Mouse (Mus musculus) midbrain, postnatal 0 days (tissue): ENCODE data around the gene Nrip2. TPM values are rescaled to one million over a fixed set of nuclear protein-coding genes. Genes with fewer than 3 reads are reported as not detected.

ENCODE experiments used
- ATAC-seq: fragments of 200-750 bp; cut with Nextera tagmentation; 2 replicates; pipeline ENCODE4 v1.8.0; 2017; ENCODE audit warnings: moderate number of reproducible peaks, mild to moderate bottlenecking, moderate TSS enrichment, moderate library complexity; ENCODE audit not compliant: low FRiP score
- DNase-seq: peaks from one replicate; pipeline ENCODE4 v3.0.0-alpha.2; 2015; ENCODE audit warnings: low spot score
- H3K27ac ChIP-seq: fragments of 300-500 bp; sonication (generic); 2 replicates; pipeline ENCODE4 v1.5.1; 2014; ENCODE audit warnings: low read depth, mild to moderate bottlenecking, low read length, mixed read lengths
- H3K27me3 ChIP-seq: fragments of 300-500 bp; sonication (generic); 2 replicates; pipeline ENCODE4 v1.6.1; 2014; ENCODE audit warnings: low read length, control low read depth, mixed read lengths; ENCODE audit not compliant: insufficient read depth
- H3K36me3 ChIP-seq: fragments of 300-500 bp; sonication (generic); 2 replicates; pipeline ENCODE4 v1.6.1; 2014; ENCODE audit warnings: low read length, control low read depth, mixed read lengths; ENCODE audit not compliant: insufficient read depth
- H3K4me1 ChIP-seq: fragments of 300-500 bp; sonication (generic); 2 replicates; pipeline ENCODE4 v1.6.1; 2014; ENCODE audit warnings: mild to moderate bottlenecking, control low read depth, antibody characterized with exemption, low read length, mixed read lengths; ENCODE audit not compliant: insufficient read depth
- H3K4me2 ChIP-seq: fragments of 300-500 bp; sonication (generic); 2 replicates; pipeline ENCODE4 v1.6.1; 2014; ENCODE audit warnings: low read depth, mild to moderate bottlenecking, low read length, mixed read lengths; ENCODE audit not compliant: poor library complexity, severe bottlenecking
- H3K4me3 ChIP-seq: fragments of 300-500 bp; sonication (generic); 2 replicates; pipeline ENCODE4 v1.5.1; 2014; ENCODE audit warnings: low read depth, mild to moderate bottlenecking, low read length, moderate library complexity
- H3K9ac ChIP-seq: fragments of 300-500 bp; sonication (generic); replicated peaks from 2 replicates; pipeline ENCODE4 v1.6.1; 2014; ENCODE audit warnings: mild to moderate bottlenecking, low read length, moderate library complexity, mixed read lengths; ENCODE audit not compliant: poor library complexity, severe bottlenecking
- H3K9me3 ChIP-seq: fragments of 300-500 bp; sonication (generic); 2 replicates; pipeline ENCODE4 v1.6.1; 2016; ENCODE audit warnings: low read length, control low read depth
- CTCF ChIP-seq: IDR thresholded peaks from 2 replicates; pipeline ENCODE4 v1.5.1; 2016; ENCODE audit warnings: antibody characterized with exemption, mild to moderate bottlenecking
- WGBS: fragments of 180-500 bp; shearing (Covaris S2); extraction: QIAGEN DNeasy Blood & Tissue Kit; methylation state at CpG from one replicate; pipeline ENCODE4 v1.1.7; 2014; 5-methylcytosine and 5-hydroxymethylcytosine counted together
- polyA plus RNA-seq: library from polyadenylated mRNA; unstranded; fragments of >200 nt; fragmentation: Nextera tagmentation; extraction: Ambion mirVana; gene quantifications from 2 replicates; pipeline ENCODE4 v1.2.1, GENCODE M21; 2015
- total RNA-seq: library from RNA; depleted of rRNA; stranded (reverse); fragments of >200 nt; gene quantifications from 2 replicates; pipeline ENCODE4 v1.2.3, GENCODE M21; 2014

The Nrip2 gene
- total and polyA plus RNA-seq, 2 experiments from 2014 or later, result 11.6 to 13.0 TPM

DNA sequence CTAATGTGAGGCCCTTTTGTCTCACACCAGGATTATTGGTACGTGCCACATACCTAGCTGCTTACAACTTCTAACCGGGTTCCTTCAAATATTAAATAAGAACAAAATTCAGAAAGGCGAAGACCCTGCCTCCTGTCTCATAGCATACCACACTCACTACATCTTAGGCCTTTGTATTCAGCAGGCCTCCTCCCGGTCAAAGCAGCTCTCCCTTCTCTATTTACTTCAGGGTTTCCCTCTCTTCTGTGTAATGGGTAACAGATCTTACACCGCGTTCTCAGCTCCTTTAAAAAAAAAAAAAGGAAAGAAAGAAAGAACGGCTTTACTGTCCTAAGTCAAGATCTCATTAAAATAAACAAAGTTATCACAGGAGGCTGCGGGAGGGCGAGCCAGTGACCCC is 37.2 kb upstream of the Nrip2 start:
- Histone ChIP-seq H3K4me3 (peak overlapping the region; percentile 90), H3K9me3 (no peaks in the 10 kb centered on the region), H3K36me3 (0 out of 2 replicates have a peak, but pooled peaks cover 5% of the 10 kb centered on the region), H3K9ac (peak overlapping the region; percentile 84), H3K4me2 (peak overlapping the region; percentile 100), H3K4me1 (peaks cover 8% of the 10 kb centered on the region; the same call in 1 of the 2 replicates), H3K27me3 (no peaks in the 10 kb centered on the region), H3K27ac (peak overlapping the region; percentile 78)
- WGBS, result 17% methylated on average over 9 of the region's 9 CpGs
- TF ChIP-seq CTCF, result no peak
- DNase-seq (no peak), ATAC-seq (no peak)

DNA sequence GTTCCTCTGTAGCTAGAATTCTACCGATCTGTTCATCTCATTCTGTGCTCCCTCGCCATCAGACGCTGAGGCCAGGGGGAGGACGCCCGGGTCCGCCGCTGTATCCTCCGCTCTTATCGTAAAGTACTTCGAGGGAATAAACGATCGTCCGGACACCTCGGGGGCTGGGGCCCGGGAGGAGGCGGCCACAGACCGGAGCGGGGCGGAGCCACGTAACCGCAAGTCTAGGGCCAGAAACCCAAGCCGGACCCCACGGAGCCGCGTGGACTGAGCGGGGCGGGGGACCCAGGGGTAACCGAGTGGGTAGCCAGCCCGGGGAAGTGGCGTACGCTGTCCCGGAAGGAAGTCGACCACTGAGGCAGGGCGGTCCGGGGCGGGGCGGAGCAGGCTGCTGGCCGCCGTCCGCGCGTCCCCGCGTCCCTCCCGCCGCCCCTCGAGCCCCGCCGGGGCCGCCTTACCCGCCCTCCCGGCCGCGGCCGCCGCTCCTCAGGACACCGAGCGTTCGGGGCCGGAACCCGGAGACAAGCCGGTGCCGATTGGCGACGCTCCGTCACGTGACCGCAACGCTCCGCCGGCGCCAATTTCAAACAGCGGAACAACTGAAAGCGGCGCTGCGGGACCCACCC is 36.6 kb upstream of the Nrip2 start, which contains the start of the genes Rhno1 and Foxm1:
Rhno1 (minus strand) TSS at position 531 of the 626 bp plus-strand sequence.
Foxm1 (plus strand) TSS at position 587 of the 626 bp plus-strand sequence.
- peak within 1 kb of the TSS; percentile 100 for H3K4me2 ChIP-seq
- WGBS, result under 1% methylated on average over 60 of the region's 76 CpGs
- DNase-seq (peak; percentile 84), ATAC-seq (peak; percentile 85)
- no peaks in the 10 kb centered on the region for H3K27me3 ChIP-seq
- peak within 1 kb of the TSS; percentile 78 for H3K27ac ChIP-seq
- peak within 1 kb of the TSS; percentile 90 for H3K4me3 ChIP-seq
- H3K4me1 ChIP-seq, result peaks cover 8% of the 10 kb centered on the region; the same call in 1 of the 2 replicates
- no peak for TF ChIP-seq CTCF
- peak within 1 kb of the TSS; percentile 84 for H3K9ac ChIP-seq
- H3K9me3 ChIP-seq, result no peaks in the 10 kb centered on the region
- H3K36me3 ChIP-seq, result 0 out of 2 replicates have a peak, but pooled peaks cover 4% of the 10 kb centered on the region

DNA sequence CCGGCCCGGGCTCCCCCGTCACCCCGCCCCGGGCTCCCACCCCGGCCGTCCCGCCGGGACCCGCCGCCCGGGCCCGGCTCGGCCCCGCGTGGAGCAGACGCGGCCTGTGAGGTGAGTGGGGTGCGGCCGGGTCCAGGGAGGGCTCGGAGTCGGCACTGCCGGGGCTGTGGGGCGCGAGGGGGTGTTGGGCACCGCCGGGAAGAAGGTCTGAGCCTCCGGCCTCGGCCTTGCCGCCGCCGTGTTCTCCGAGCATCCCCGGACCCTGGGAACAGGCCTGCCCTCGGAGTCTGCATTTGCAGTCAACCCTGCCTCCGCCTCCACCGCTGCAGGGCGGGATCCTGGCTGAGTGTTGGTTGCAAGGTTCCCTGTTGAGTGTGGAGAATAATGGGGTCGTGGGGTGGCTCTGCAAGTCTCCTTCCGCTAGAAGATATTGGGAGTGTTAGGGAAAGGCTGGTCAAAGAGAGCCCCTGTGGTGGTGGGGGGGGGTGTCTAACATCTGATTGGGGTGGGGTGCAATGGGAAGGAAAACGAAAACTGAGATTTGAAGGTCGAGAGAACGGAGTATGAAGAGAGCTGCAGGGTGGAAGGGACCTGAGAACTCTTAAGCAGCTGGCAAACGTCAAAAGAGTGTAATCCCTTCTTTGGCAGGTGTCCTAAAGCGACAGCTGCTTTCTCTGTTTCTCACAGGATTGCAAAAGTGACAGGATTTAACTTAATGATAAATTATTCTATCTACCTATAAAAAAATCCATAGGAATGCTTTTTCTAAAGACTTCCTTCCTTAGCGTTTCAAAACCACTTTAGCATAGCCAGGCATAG is 35.9 kb upstream of the Nrip2 start:
- Histone ChIP-seq H3K4me3 (peak overlapping the region; percentile 90), H3K27me3 (no peaks in the 10 kb centered on the region), H3K36me3 (no peaks in the 10 kb centered on the region), H3K4me2 (peak overlapping the region; percentile 100), H3K9me3 (no peaks in the 10 kb centered on the region), H3K9ac (peak overlapping the region; percentile 84), H3K27ac (no peak overlapping the region), H3K4me1 (peaks cover 8% of the 10 kb centered on the region; the same call in 1 of the 2 replicates)
- ATAC-seq (peak; percentile 31; the same call in 1 of the 2 replicates), DNase-seq (no peak)
- no peak for TF ChIP-seq CTCF
- 1% methylated on average over 35 of the region's 46 CpGs for WGBS

DNA sequence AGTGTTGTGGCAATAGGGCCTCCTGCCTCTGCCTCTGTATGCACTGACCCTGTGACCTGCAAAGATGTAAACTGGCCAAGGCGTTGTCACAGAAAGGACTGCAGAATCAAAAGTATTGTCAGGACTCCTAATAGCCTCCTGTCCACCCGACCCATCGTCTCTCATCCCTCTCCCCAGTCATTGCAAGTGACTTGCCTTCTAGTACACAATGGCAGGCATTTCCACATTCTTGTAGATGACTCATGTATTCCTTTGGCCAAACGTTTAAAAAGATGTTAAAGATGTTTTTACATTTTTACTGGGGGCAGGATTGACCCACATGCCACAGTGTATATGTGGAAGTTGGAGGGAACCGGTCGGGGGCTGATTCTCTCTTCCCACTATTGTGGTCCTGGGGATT is 34.4 kb upstream of the Nrip2 start:
- Histone ChIP-seq H3K9ac (no peak overlapping the region), H3K4me2 (no peak overlapping the region), H3K27me3 (no peaks in the 10 kb centered on the region), H3K4me1 (peaks cover 8% of the 10 kb centered on the region; the same call in 1 of the 2 replicates), H3K9me3 (no peaks in the 10 kb centered on the region), H3K36me3 (0 out of 2 replicates have a peak, but pooled peaks cover 4% of the 10 kb centered on the region), H3K4me3 (no peak overlapping the region), H3K27ac (no peak overlapping the region)
- 78% methylated on average over 6 of the region's 6 CpGs for WGBS
- ATAC-seq (no peak), DNase-seq (no peak)
- no peak for TF ChIP-seq CTCF

DNA sequence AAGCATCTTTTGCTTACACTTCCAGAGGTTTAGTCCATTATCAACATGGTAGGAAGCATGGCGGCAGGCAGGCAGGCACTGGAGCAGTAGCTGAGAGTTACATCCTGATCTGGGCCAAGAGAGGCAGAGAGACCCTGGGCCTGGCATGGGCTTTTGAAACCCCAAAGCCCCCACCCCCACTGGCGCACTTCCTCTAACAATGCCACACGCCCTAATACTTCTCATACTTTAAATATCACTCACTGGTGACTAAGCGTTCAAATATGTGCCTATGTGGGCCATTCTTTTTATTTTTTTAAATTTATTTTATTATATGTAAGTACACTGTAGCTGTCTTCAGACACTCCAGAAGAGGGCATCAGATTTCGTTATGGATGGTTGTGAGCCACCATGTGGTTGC is 32.6 kb upstream of the Nrip2 start:
- Histone ChIP-seq H3K27ac (no peak overlapping the region), H3K9ac (no peak overlapping the region), H3K9me3 (no peaks in the 10 kb centered on the region), H3K36me3 (0 out of 2 replicates have a peak, but pooled peaks cover 4% of the 10 kb centered on the region), H3K4me3 (no peak overlapping the region), H3K27me3 (no peaks in the 10 kb centered on the region), H3K4me1 (peaks cover 4% of the 10 kb centered on the region; the same call in 1 of the 2 replicates), H3K4me2 (no peak overlapping the region)
- no peak for ATAC-seq
- no peak for DNase-seq
- WGBS, result 94% methylated on average over 5 of the region's 5 CpGs
- TF ChIP-seq CTCF, result no peak
